Mouse (Mus musculus): ENCODE measurements around the gene Aak1.

GRCm38 (mm10) chr6:86819926-86820325 is 29.4 kb upstream of the Aak1 start:
- no peak for TF ChIP-seq GATA1 (IDR thresholded peaks at IDR 0.05; ENCODE audit: borderline replicate concordance, low read length)
- TF ChIP-seq FLI1 (IDR thresholded peaks at IDR 0.05; ENCODE audit: low read length), result no peak

All from megakaryocyte, embryonic 14.5 days (primary cell).